In genomic region chr14:18468611-18469010, GRCm38 (mm10) we compare ENCODE assay signal across 10 mouse cellular contexts.
A peak's percentile ranks its signal among the peaks of the same experiment; 100 is the strongest.
DNase-seq lines count a peak whose midpoint lies in the region; ATAC-seq and TF ChIP-seq lines count a peak whose summit lies in the region.
"Had no signal": no experiment of that assay in that cellular context is flagged by ENCODE, and none has a peak within 500 bp of the region (broad histone marks: within the 10 kb centered on the region; RNA-seq: fewer than 3 reads in every experiment).

No protein-coding gene starts in this region.

- DNase-seq in lung, postnatal 0 days (ENCODE audit: low spot score), result peak; percentile 21
- no peak for DNase-seq in lung, postnatal 14 days
- peak; percentile 63 to 83 for DNase-seq in adrenal gland, postnatal 36 days
- DNase-seq in cerebellum, postnatal 36 days, result peak; percentile 37 to 57
- peak; percentile 27 for DNase-seq in ovary, postnatal 14 days (ENCODE audit: low spot score)
- DNase-seq in frontal cortex, postnatal 14 days (ENCODE audit: low spot score in 2 of 2), result no peak

- no peaks in the 10 kb centered on the region for H3K27me3 ChIP-seq in lung, postnatal 0 days (replicated peaks; ENCODE audit: insufficient read depth, low read length)
- H3K27me3 ChIP-seq: embryonic facial prominence, embryonic 13.5 days had no signal

- TF ChIP-seq EP300 in lung, postnatal 0 days (IDR thresholded peaks at IDR 0.05), result no peak

- H3K4me2 ChIP-seq in lung, postnatal 0 days (replicated peaks; ENCODE audit: low read depth, low read length), result no peak overlapping the region
- H3K4me2 ChIP-seq: embryonic facial prominence, embryonic 13.5 days had no signal

- no peaks in the 10 kb centered on the region for H3K9me3 ChIP-seq in lung, postnatal 0 days (ENCODE audit: low read length)
- H3K9me3 ChIP-seq: embryonic facial prominence, embryonic 13.5 days had no signal

- no peaks in the 10 kb centered on the region for H3K4me1 ChIP-seq in lung, postnatal 0 days (ENCODE audit: insufficient read depth, low read depth, low read length)
- H3K4me1 ChIP-seq: embryonic facial prominence, embryonic 13.5 days had no signal

- WGBS in lung, postnatal 0 days, result 63% methylated on average over 3 of the region's 3 CpGs

- TF ChIP-seq CTCF in lung, postnatal 0 days (IDR thresholded peaks at IDR 0.05), result no peak

- H3K27ac ChIP-seq in lung, postnatal 0 days (ENCODE audit: low read length), result no peak overlapping the region
- H3K27ac ChIP-seq: embryonic facial prominence, embryonic 13.5 days; liver, embryonic 14.5 days had no signal

- H3K36me3 ChIP-seq in lung, postnatal 0 days (ENCODE audit: insufficient read depth, low read length), result no peaks in the 10 kb centered on the region
- H3K36me3 ChIP-seq: embryonic facial prominence, embryonic 13.5 days had no signal

- no peak overlapping the region for H3K4me3 ChIP-seq in lung, postnatal 0 days (ENCODE audit: low read depth, low read length)
- H3K4me3 ChIP-seq: embryonic facial prominence, embryonic 13.5 days had no signal

- no peak overlapping the region for H3K9ac ChIP-seq in lung, postnatal 0 days (replicated peaks; ENCODE audit: low read depth)
- H3K9ac ChIP-seq: embryonic facial prominence, embryonic 13.5 days; liver, embryonic 14.5 days had no signal

- no peak for ATAC-seq in lung, postnatal 0 days
- ATAC-seq in inflammation-experienced regulatory T-cells, adult 6 months, result no peak
- ATAC-seq: intestine, postnatal 0 days had no signal

Comparison
In these comparisons a context has a peak if more than half of its experiments do, and no peak if none do; other contexts are left out.
1. DNase-seq: peak in lung, postnatal 0 days (single experiment), adrenal gland, postnatal 36 days (2 of 2), cerebellum, postnatal 36 days (2 of 2) and ovary, postnatal 14 days (single experiment); none in lung, postnatal 14 days (single experiment) and frontal cortex, postnatal 14 days (0 of 2).